19 mouse cellular contexts compared by ENCODE assay signal in the genomic region with DNA sequence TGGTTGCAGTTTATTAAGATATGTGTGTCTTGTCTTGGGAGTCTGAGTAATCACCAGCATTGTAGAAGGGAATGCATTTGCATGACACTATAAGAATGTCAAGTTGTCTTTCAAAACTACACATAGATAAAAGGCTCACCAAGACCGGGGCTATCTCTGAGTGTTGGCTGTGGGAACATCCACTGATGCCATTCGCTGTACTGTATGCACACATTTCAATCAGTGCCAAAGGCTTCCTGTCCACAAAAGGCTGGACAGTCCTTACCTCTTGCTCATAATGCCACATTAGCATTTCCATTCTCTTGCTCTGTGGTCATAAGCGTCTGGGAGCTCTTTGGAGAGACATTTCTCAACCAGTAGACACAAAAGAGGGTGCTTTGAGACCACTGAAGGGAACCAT.
"Had no signal": no experiment of that assay in that cellular context is flagged by ENCODE, and none has a peak within 500 bp of the region (broad histone marks: within the 10 kb centered on the region; RNA-seq: fewer than 3 reads in every experiment).

No protein-coding gene starts in this region.

- H3K4me2 ChIP-seq: limb, embryonic 13.5 days; liver, embryonic 12.5 days; liver, embryonic 15.5 days; lung, embryonic 15.5 days had no signal

- H3K4me1 ChIP-seq: limb, embryonic 10.5 days; limb, embryonic 13.5 days; liver, embryonic 12.5 days; liver, embryonic 15.5 days; lung, embryonic 15.5 days had no signal

- H3K27me3 ChIP-seq: limb, embryonic 13.5 days; liver, embryonic 12.5 days; liver, embryonic 15.5 days; lung, embryonic 15.5 days had no signal

- H3K36me3 ChIP-seq: limb, embryonic 10.5 days; limb, embryonic 13.5 days; liver, embryonic 12.5 days; liver, embryonic 15.5 days; lung, embryonic 15.5 days had no signal

- H3K9ac ChIP-seq: limb, embryonic 13.5 days; liver, embryonic 12.5 days; liver, embryonic 15.5 days; lung, embryonic 15.5 days had no signal

- H3K27ac ChIP-seq: limb, embryonic 10.5 days; limb, embryonic 13.5 days; liver, embryonic 12.5 days; liver, embryonic 15.5 days; lung, embryonic 15.5 days; stomach, postnatal 0 days had no signal

- H3K4me3 ChIP-seq: limb, embryonic 10.5 days; limb, embryonic 13.5 days; liver, embryonic 12.5 days; liver, embryonic 15.5 days; lung, embryonic 15.5 days had no signal

- H3K9me3 ChIP-seq: limb, embryonic 10.5 days; limb, embryonic 13.5 days; liver, embryonic 12.5 days; liver, embryonic 15.5 days; lung, embryonic 15.5 days had no signal

- ATAC-seq: liver, embryonic 12.5 days had no signal

- DNase-seq: kidney, adult 9 months; kidney, postnatal 14 days; kidney, postnatal 4 days; liver; lung, adult 18-20 months; lung, postnatal 10 days; lung, postnatal 36 days; right cerebral cortex, adult 18-20 months; right cerebral cortex, postnatal 14 days; right cerebral cortex, postnatal 4 days; thymus, adult 2 months; thymus, postnatal 14 days; thymus, postnatal 4 days had no signal
